Mouse (Mus musculus): Measurements from ENCODE around the gene Actl10.

GRCm38 (mm10) chr2:154541630-154542029, 9.9 kb upstream of the Actl10 start:
- TF ChIP-seq POLR2A (IDR thresholded peaks at IDR 0.05; ENCODE audit: control insufficient read depth, low read depth, low read length) (no peak), CTCF (IDR thresholded peaks at IDR 0.05; ENCODE audit: control insufficient read depth, insufficient read depth, insufficient replicate concordance, low read depth, low read length) (no peak)

Data from testis, adult 2 months (tissue).